Mouse (Mus musculus): ENCODE measurements around the gene Gm45785. TPM values are rescaled to one million over a fixed set of nuclear protein-coding genes. Genes with fewer than 3 reads are reported as not detected.

Gm45785 gene
- polyA plus RNA-seq, 1 experiment from 2014 or later = not detected

DNA sequence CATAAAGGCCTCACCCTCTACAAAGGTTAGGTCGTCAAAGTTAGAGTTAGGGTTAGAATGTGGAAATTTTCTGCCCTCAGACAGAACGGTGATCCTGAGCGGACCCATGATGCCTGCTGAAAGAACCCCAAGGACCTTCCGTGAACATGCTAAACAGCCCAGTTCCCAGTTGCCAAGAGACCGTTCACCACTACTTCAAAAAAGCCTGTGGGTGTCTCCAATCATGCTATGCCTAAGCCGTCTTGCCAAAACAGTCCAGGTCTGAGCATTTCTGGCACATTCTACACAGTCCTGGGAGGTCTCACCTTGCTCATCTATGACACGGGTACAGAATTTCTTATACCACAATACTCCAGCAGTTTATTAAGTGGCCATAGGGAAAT, 68.1 kb downstream of the Gm45785 start:
- Histone ChIP-seq H3K27me3 (ENCODE audit: insufficient read depth, low read length) (no peaks in the 10 kb centered on the region), H3K4me3 (ENCODE audit: low read depth, low read length) (no peak overlapping the region), H3K4me2 (ENCODE audit: low read depth, low read length) (no peak overlapping the region), H3K36me3 (replicated peaks; ENCODE audit: insufficient read depth, low read length) (no peaks in the 10 kb centered on the region), H3K9ac (replicated peaks) (no peak overlapping the region), H3K4me1 (ENCODE audit: insufficient read depth) (no peaks in the 10 kb centered on the region), H3K27ac (ENCODE audit: low read depth) (no peak overlapping the region), H3K9me3 (ENCODE audit: low read length) (no peaks in the 10 kb centered on the region)
- ATAC-seq (no peak), DNase-seq (no peak)
- 81% methylated on average over 7 of the region's 7 CpGs for WGBS (ENCODE audit: insufficient replicate concordance)
- TF ChIP-seq EP300 (IDR thresholded peaks at IDR 0.05; ENCODE audit: low read depth) (no peak), CTCF (IDR thresholded peaks at IDR 0.05; ENCODE audit: low read depth) (no peak)

DNA sequence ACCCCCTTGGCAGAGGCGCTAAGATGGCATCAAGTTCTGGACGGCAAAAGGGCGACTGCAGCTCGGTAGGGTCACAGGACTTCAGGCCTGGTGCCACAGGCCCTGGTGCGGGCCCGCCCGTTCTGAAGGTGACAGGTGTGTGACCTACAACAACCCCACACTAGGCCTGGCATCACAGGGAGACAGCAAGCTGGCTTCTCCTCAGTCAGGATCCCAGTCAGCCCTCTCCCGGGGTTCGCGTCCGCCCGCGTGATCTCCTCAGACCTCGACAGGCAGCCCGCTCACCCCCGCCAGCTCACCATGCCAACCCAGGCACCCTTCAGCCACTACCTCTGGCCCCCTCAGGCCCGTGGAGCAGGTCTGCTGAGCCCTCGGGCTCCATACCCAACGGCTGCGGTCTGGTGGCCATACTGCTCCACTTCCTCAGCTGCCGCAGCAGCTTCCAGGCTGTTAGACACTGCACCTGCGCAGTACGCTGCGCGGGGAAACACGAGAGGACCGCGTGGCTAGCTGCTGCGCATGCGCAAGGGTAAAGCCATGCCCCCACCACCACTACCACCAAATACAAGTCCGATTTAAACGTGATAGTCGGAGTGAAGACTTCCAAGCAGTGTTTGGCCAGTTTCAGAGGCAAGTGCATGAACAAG, 68.6 kb downstream of the Gm45785 start, which contains the start of gene Syce1:
Gene Syce1 (minus strand): TSS at position 447 of the 647 bp plus-strand sequence.
- no peak for ATAC-seq
- TF ChIP-seq EP300 (IDR thresholded peaks at IDR 0.05; ENCODE audit: low read depth) (no peak), CTCF (IDR thresholded peaks at IDR 0.05; ENCODE audit: low read depth) (no peak)
- Histone ChIP-seq H3K9me3 (ENCODE audit: low read length) (no peaks in the 10 kb centered on the region), H3K9ac (replicated peaks) (no peak within 1 kb of the TSS), H3K4me1 (ENCODE audit: insufficient read depth) (no peaks in the 10 kb centered on the region), H3K4me3 (ENCODE audit: low read depth, low read length) (no peak within 1 kb of the TSS), H3K36me3 (replicated peaks; ENCODE audit: insufficient read depth, low read length) (no peaks in the 10 kb centered on the region), H3K4me2 (ENCODE audit: low read depth, low read length) (no peak within 1 kb of the TSS), H3K27me3 (ENCODE audit: insufficient read depth, low read length) (no peaks in the 10 kb centered on the region), H3K27ac (ENCODE audit: low read depth) (no peak within 1 kb of the TSS)
- DNase-seq = no peak
- 73% methylated on average over 33 of the region's 33 CpGs for WGBS (ENCODE audit: insufficient replicate concordance)

DNA sequence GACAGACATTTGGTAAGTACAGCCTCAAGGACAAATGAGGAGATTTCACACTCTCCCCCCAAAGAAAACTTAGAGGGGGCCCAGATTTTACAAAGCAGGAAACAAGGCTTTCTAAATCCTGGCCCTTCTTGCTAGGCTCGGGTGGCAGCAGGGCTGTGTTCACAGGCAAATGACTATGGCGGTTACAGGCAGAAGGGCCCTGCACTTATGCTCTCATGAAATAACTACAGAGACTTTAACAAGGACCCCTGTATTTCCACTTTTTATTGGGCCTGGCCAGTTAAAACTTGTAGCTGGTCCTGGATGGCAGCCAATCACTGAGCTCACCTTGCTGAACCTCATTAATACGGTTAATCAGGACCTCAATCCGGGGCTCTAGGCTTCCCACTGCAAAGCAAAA, 75.6 kb downstream of the Gm45785 start:
- Histone ChIP-seq H3K36me3 (replicated peaks; ENCODE audit: insufficient read depth, low read length) (no peaks in the 10 kb centered on the region), H3K9me3 (ENCODE audit: low read length) (no peaks in the 10 kb centered on the region), H3K4me3 (ENCODE audit: low read depth, low read length) (no peak overlapping the region), H3K4me2 (ENCODE audit: low read depth, low read length) (no peak overlapping the region), H3K27me3 (ENCODE audit: insufficient read depth, low read length) (no peaks in the 10 kb centered on the region), H3K4me1 (ENCODE audit: insufficient read depth) (no peaks in the 10 kb centered on the region), H3K9ac (replicated peaks) (no peak overlapping the region), H3K27ac (ENCODE audit: low read depth) (no peak overlapping the region)
- WGBS (ENCODE audit: insufficient replicate concordance) = 78% methylated on average over 4 of the region's 4 CpGs
- DNase-seq = no peak
- TF ChIP-seq CTCF (IDR thresholded peaks at IDR 0.05; ENCODE audit: low read depth) (no peak), EP300 (IDR thresholded peaks at IDR 0.05; ENCODE audit: low read depth) (no peak)
- no peak for ATAC-seq

Other genes starting within 250 kb of the Gm45785 start
- gene Olfr61, start 227.4 kb downstream of the Gm45785 start, polyA plus RNA-seq (2015; fragmentation: Nextera tagmentation; extraction: Ambion mirVana) = not detected in 2 replicates
- not detected in 2 replicates for gene Olfr53, start 209.9 kb downstream of the Gm45785 start, polyA plus RNA-seq (2015; fragmentation: Nextera tagmentation; extraction: Ambion mirVana)
- gene Olfr539, start 196.4 kb downstream of the Gm45785 start, polyA plus RNA-seq (2015; fragmentation: Nextera tagmentation; extraction: Ambion mirVana) = not detected in 2 replicates
- gene Olfr45, start 174.4 kb downstream of the Gm45785 start, polyA plus RNA-seq (2015; fragmentation: Nextera tagmentation; extraction: Ambion mirVana) = not detected in 2 replicates
- gene Olfr541, start 159.1 kb downstream of the Gm45785 start, polyA plus RNA-seq (2015; fragmentation: Nextera tagmentation; extraction: Ambion mirVana) = not detected in 2 replicates
- 556 and 629 TPM in 2 replicates for gene Cyp2e1, start 92.6 kb downstream of the Gm45785 start, polyA plus RNA-seq (2015; fragmentation: Nextera tagmentation; extraction: Ambion mirVana)
- gene Syce1, start 68.5 kb downstream of the Gm45785 start, polyA plus RNA-seq (2015; fragmentation: Nextera tagmentation; extraction: Ambion mirVana) = not detected in 2 replicates
- 0.14 and 0.21 TPM in 2 replicates for gene Zfp941, start 34.2 kb downstream of the Gm45785 start, polyA plus RNA-seq (2015; fragmentation: Nextera tagmentation; extraction: Ambion mirVana)
- 316 TPM in 2 replicates for gene Urah, start 21.3 kb downstream of the Gm45785 start, polyA plus RNA-seq (2015; fragmentation: Nextera tagmentation; extraction: Ambion mirVana)
- not detected in 2 replicates for gene Scgb1c1, start 10.8 kb downstream of the Gm45785 start, polyA plus RNA-seq (2015; fragmentation: Nextera tagmentation; extraction: Ambion mirVana)
- gene Odf3, start 8.5 kb downstream of the Gm45785 start, polyA plus RNA-seq (2015; fragmentation: Nextera tagmentation; extraction: Ambion mirVana) = not detected in 2 replicates
- gene Ric8a, start 626 bp upstream of the Gm45785 start, polyA plus RNA-seq (2015; fragmentation: Nextera tagmentation; extraction: Ambion mirVana) = 15.9 and 17.1 TPM in 2 replicates
- gene Bet1l, start 1.2 kb upstream of the Gm45785 start, polyA plus RNA-seq (2015; fragmentation: Nextera tagmentation; extraction: Ambion mirVana) = 30.7 and 35.9 TPM in 2 replicates
- 106 and 112 TPM in 2 replicates for gene Psmd13, start 25.6 kb upstream of the Gm45785 start, polyA plus RNA-seq (2015; fragmentation: Nextera tagmentation; extraction: Ambion mirVana)
- 66.2 and 66.9 TPM in 2 replicates for gene Sirt3, start 26.0 kb upstream of the Gm45785 start, polyA plus RNA-seq (2015; fragmentation: Nextera tagmentation; extraction: Ambion mirVana)
- gene Cox8b, start 44.1 kb upstream of the Gm45785 start, polyA plus RNA-seq (2015; fragmentation: Nextera tagmentation; extraction: Ambion mirVana) = 1.2 and 12.7 TPM in 2 replicates
- 16.7 and 18.8 TPM in 2 replicates for gene Nlrp6, start 64.6 kb upstream of the Gm45785 start, polyA plus RNA-seq (2015; fragmentation: Nextera tagmentation; extraction: Ambion mirVana)
- gene Pgghg, start 85.1 kb upstream of the Gm45785 start, polyA plus RNA-seq (2015; fragmentation: Nextera tagmentation; extraction: Ambion mirVana) = 5.5 and 6.3 TPM in 2 replicates
- 0.41 and 0.48 TPM in 2 replicates for gene Ifitm5, start 94.0 kb upstream of the Gm45785 start, polyA plus RNA-seq (2015; fragmentation: Nextera tagmentation; extraction: Ambion mirVana)
- gene Gm45717, start 99.6 kb upstream of the Gm45785 start, polyA plus RNA-seq (2015; fragmentation: Nextera tagmentation; extraction: Ambion mirVana) = 0.59 TPM in 1 of 2 replicates, not detected in the other
- gene Ifitm2, start 99.7 kb upstream of the Gm45785 start, polyA plus RNA-seq (2015; fragmentation: Nextera tagmentation; extraction: Ambion mirVana) = 798 and 816 TPM in 2 replicates
- gene Ifitm1, start 110.9 kb upstream of the Gm45785 start, polyA plus RNA-seq (2015; fragmentation: Nextera tagmentation; extraction: Ambion mirVana) = 33.4 and 38.6 TPM in 2 replicates
- 295 and 298 TPM in 2 replicates for gene Ifitm3, start 154.4 kb upstream of the Gm45785 start, polyA plus RNA-seq (2015; fragmentation: Nextera tagmentation; extraction: Ambion mirVana)
- 53.6 and 54.4 TPM in 2 replicates for gene Ifitm6, start 161.6 kb upstream of the Gm45785 start, polyA plus RNA-seq (2015; fragmentation: Nextera tagmentation; extraction: Ambion mirVana)
- not detected in 2 replicates for gene Gm17387, start 172.8 kb upstream of the Gm45785 start, polyA plus RNA-seq (2015; fragmentation: Nextera tagmentation; extraction: Ambion mirVana)
- gene B4galnt4, start 204.8 kb upstream of the Gm45785 start, polyA plus RNA-seq (2015; fragmentation: Nextera tagmentation; extraction: Ambion mirVana) = 0.15 and 0.34 TPM in 2 replicates
- 1.4 and 1.5 TPM in 2 replicates for gene Pkp3, start 221.9 kb upstream of the Gm45785 start, polyA plus RNA-seq (2015; fragmentation: Nextera tagmentation; extraction: Ambion mirVana)
- 18.0 and 20.1 TPM in 2 replicates for gene Sigirr, start 244.2 kb upstream of the Gm45785 start, polyA plus RNA-seq (2015; fragmentation: Nextera tagmentation; extraction: Ambion mirVana)